8 mouse cellular contexts compared by ENCODE assay signal in the genomic region with DNA sequence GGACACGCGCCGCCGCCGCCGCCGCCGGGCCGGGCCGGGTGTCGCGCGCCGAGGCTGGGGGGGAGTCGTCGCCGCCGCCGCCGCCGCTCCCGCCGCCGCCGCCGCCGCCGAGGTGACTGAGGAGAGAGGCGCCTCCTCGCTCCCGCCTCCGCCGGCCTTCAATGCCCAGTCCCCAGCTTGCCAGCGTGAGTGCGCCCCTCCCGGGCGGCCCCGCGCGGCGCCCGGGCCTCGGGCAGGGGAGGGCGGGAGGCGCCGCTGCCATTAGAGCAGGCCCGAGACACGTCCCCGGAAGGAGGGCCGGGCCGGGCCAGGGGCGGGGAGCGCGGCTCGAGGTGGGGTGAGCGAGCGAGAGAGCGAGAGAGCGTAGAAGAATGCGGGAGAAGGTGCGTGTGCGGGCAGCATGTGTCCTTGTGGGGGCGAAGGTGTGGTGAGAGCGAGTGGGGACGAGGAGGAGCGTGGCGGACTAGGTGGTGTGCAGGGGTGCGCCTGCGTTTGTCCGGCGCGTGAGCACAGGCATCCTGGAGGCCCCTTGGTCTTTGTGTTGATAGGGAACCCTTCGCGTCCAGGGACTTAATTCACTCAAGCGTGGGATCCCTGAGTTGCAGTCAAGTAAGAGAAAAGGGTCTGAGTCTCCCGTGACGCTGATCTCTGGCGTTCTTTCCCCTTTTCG. TPM values are rescaled to one million over a fixed set of nuclear protein-coding genes. Genes with fewer than 3 reads are reported as not detected.
DNase-seq lines count a peak whose midpoint lies in the region; ATAC-seq and TF ChIP-seq lines count a peak whose summit lies in the region.

No protein-coding gene starts in this region.

- no peaks in the 10 kb centered on the region for H3K27me3 ChIP-seq in forebrain, embryonic 16.5 days (replicated peaks; ENCODE audit: control insufficient read depth, insufficient read depth, low read length)
- no peaks in the 10 kb centered on the region for H3K27me3 ChIP-seq in lung, embryonic 16.5 days (ENCODE audit: control insufficient read depth, insufficient read depth, low read depth, low read length)

- ATAC-seq in forebrain, embryonic 16.5 days = peak; percentile 83
- ATAC-seq in lung, embryonic 16.5 days (ENCODE audit: low read depth) = peak; percentile 82

- peaks cover 28% of the 10 kb centered on the region for H3K4me1 ChIP-seq in forebrain, embryonic 16.5 days (replicated peaks; ENCODE audit: control insufficient read depth, insufficient read depth, low read length)
- peaks cover 45% of the 10 kb centered on the region for H3K4me1 ChIP-seq in lung, embryonic 16.5 days (replicated peaks; ENCODE audit: control insufficient read depth, insufficient read depth, low read length)
- peaks cover 16% of the 10 kb centered on the region for H3K4me1 ChIP-seq in olfactory bulb, adult 2 months (ENCODE audit: control insufficient read depth, insufficient read depth, low read length)

- TF ChIP-seq CTCF in olfactory bulb, adult 2 months (IDR thresholded peaks at IDR 0.05; ENCODE audit: insufficient read depth, low read depth, low read length) = no peak

- no peaks in the 10 kb centered on the region for H3K9me3 ChIP-seq in forebrain, embryonic 16.5 days (ENCODE audit: control insufficient read depth, low read length)
- no peaks in the 10 kb centered on the region for H3K9me3 ChIP-seq in lung, embryonic 16.5 days (ENCODE audit: control insufficient read depth, low read length)

- DNase-seq in ES-CJ7 (ENCODE audit: low read depth, low spot score) = peak; percentile 60
- peak; percentile 71 to 79 for DNase-seq in cerebellum, adult 18-20 months
- DNase-seq in heart, postnatal 4 days = peak; percentile 82
- peak; percentile 73 for DNase-seq in layer of hippocampus, adult 9-11 months
- DNase-seq in thymus, adult 18-20 months = peak; percentile 66 to 75

- under 1% methylated on average over 55 of the region's 79 CpGs for WGBS in forebrain, embryonic 16.5 days
- WGBS in lung, embryonic 16.5 days = under 1% methylated on average over 41 of the region's 79 CpGs
- 4% methylated on average over 79 of the region's 79 CpGs for WGBS in olfactory bulb, adult 2 months

- H3K9ac ChIP-seq in forebrain, embryonic 16.5 days (replicated peaks; ENCODE audit: low read depth, low read length) = peak overlapping the region; percentile 93
- peak overlapping the region; percentile 94 for H3K9ac ChIP-seq in lung, embryonic 16.5 days (ENCODE audit: low read length)

- H3K36me3 ChIP-seq in forebrain, embryonic 16.5 days (ENCODE audit: control insufficient read depth, insufficient read depth) = no peaks in the 10 kb centered on the region
- no peaks in the 10 kb centered on the region for H3K36me3 ChIP-seq in lung, embryonic 16.5 days (ENCODE audit: control insufficient read depth, insufficient read depth, low read length)

- TF ChIP-seq POLR2A in olfactory bulb, adult 2 months (IDR thresholded peaks at IDR 0.05; ENCODE audit: insufficient read depth, low read depth, low read length) = peak; percentile 16; the same call in 1 of the 2 replicates

- peak overlapping the region; percentile 92 for H3K4me3 ChIP-seq in forebrain, embryonic 16.5 days (replicated peaks; ENCODE audit: low read length)
- peak overlapping the region; percentile 86 for H3K4me3 ChIP-seq in lung, embryonic 16.5 days (ENCODE audit: low read length)
- H3K4me3 ChIP-seq in olfactory bulb, adult 2 months (ENCODE audit: insufficient read depth, low read depth, low read length) = peak overlapping the region; percentile 99

- peak overlapping the region; percentile 91 for H3K4me2 ChIP-seq in forebrain, embryonic 16.5 days (ENCODE audit: low read length)
- H3K4me2 ChIP-seq in lung, embryonic 16.5 days (ENCODE audit: low read depth, low read length) = peak overlapping the region; percentile 61

- peak overlapping the region; percentile 85 for H3K27ac ChIP-seq in forebrain, embryonic 16.5 days (ENCODE audit: low read length)
- peak overlapping the region; percentile 95 for H3K27ac ChIP-seq in lung, embryonic 16.5 days (ENCODE audit: low read length)
- H3K27ac ChIP-seq in olfactory bulb, adult 2 months (ENCODE audit: insufficient read depth, low read depth, low read length) = peak overlapping the region; percentile 77

RNA-seq across cellular contexts. Expression of gene Ptp4a2, which starts 9.5 kb away (rescaled TPM):
- 278 and 316 TPM in 2 replicates for polyA plus RNA-seq in forebrain, embryonic 16.5 days (2015; fragmentation: Nextera tagmentation; extraction: Ambion mirVana)
- total RNA-seq in heart, postnatal 4 days (2021) = 100 to 1,000 TPM; 293 to 301 TPM
- 302 and 330 TPM in 2 replicates for polyA plus RNA-seq in lung, embryonic 16.5 days (2015; fragmentation: Nextera tagmentation; extraction: Ambion mirVana)
- 96.3 and 259 TPM in 2 replicates for polyA plus RNA-seq in olfactory bulb, adult 2 months (2012; ENCODE audit: insufficient read depth, insufficient read length, low replicate concordance, missing spikeins)

Comparison
In these comparisons a context has a peak if more than half of its experiments do, and no peak if none do; other contexts are left out.
1. Peak in every context shown above with its lines: DNase-seq, ATAC-seq, H3K4me3 ChIP-seq and H3K27ac ChIP-seq.